Mouse (Mus musculus) intestine, embryonic 15.5 days (tissue): ENCODE data around the gene Vps26c. TPM values are rescaled to one million over a fixed set of nuclear protein-coding genes. Genes with fewer than 3 reads are reported as not detected.
A peak's percentile ranks its signal among the peaks of the same experiment; 100 is the strongest.
"Not testable (repeated sequence)": the region's sequence is repeated elsewhere in the genome, so short reads cannot be mapped to it uniquely, and the experiment has no call there.

Experiments
- ATAC-seq: fragments of 200-750 bp; cut with Nextera tagmentation; 2 replicates; pipeline ENCODE4 v1.8.0; 2017; ENCODE audit warnings: moderate TSS enrichment, moderate library complexity
- H3K27ac ChIP-seq: fragments of 300-500 bp; sonication (generic); 2 replicates; pipeline ENCODE4 v1.5.1; 2015; ENCODE audit warnings: mild to moderate bottlenecking, inconsistent platforms
- H3K27me3 ChIP-seq: fragments of 300-500 bp; sonication (generic); replicated peaks from 2 replicates; pipeline ENCODE4 v1.6.1; 2015; ENCODE audit warnings: inconsistent platforms
- H3K36me3 ChIP-seq: fragments of 300-500 bp; sonication (generic); 2 replicates; pipeline ENCODE4 v1.6.1; 2015; ENCODE audit warnings: inconsistent platforms
- H3K4me1 ChIP-seq: fragments of 300-500 bp; sonication (generic); replicated peaks from 2 replicates; pipeline ENCODE4 v1.6.1; 2015; ENCODE audit warnings: inconsistent platforms
- H3K4me2 ChIP-seq: fragments of 300-500 bp; sonication (generic); replicated peaks from 2 replicates; pipeline ENCODE4 v1.6.1; 2015; ENCODE audit warnings: mild to moderate bottlenecking, inconsistent platforms
- H3K4me3 ChIP-seq: fragments of 300-500 bp; sonication (generic); replicated peaks from 2 replicates; pipeline ENCODE4 v1.5.1; 2015; ENCODE audit warnings: inconsistent platforms
- H3K9ac ChIP-seq: fragments of 300-500 bp; sonication (generic); 2 replicates; pipeline ENCODE4 v1.6.1; 2015; ENCODE audit warnings: inconsistent platforms
- H3K9me3 ChIP-seq: fragments of 300-500 bp; sonication (generic); 2 replicates; pipeline ENCODE4 v1.6.1; 2016; ENCODE audit warnings: inconsistent platforms
- WGBS: fragments of 180-500 bp; shearing (Covaris S2); methylation state at CpG from one replicate; pipeline ENCODE4 v1.1.7; 2015; 5-methylcytosine and 5-hydroxymethylcytosine counted together
- polyA plus RNA-seq: library from polyadenylated mRNA; unstranded; fragments of >200 nt; fragmentation: Nextera tagmentation; extraction: Ambion mirVana; gene quantifications from 2 replicates; pipeline ENCODE4 v1.2.1, GENCODE M21; 2015

The Vps26c gene
- polyA plus RNA-seq, 1 experiment from 2014 or later, result 63.1 TPM

DNA sequence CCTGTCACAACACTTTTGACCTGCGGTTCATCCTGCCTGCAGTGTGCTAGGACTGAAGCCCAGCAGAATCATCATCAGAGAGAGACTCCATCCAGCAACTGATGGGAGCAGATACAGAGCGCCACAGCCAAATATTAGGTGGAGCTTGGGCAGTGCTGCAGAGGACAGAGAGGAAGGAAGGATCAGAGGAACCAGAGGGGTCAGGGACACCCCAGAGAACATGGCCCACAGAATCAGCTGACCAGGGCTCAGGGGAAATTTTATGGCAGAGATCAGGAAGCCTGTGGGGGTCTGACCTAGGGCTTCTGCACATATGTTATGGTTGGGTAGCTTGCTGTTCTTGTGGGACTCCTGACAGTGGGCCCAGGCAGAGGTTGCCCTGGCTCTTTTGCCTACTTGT lies 9.0 kb downstream of the Vps26c start:
- H3K4me2 ChIP-seq, result no peak overlapping the region
- H3K4me1 ChIP-seq, result peaks cover 12% of the 10 kb centered on the region; the same call in 1 of the 2 replicates
- ATAC-seq, result no peak
- no peak overlapping the region for H3K4me3 ChIP-seq
- no peak overlapping the region for H3K27ac ChIP-seq
- 95% methylated on average over 2 of the region's 2 CpGs for WGBS
- H3K27me3 ChIP-seq, result no peaks in the 10 kb centered on the region
- no peaks in the 10 kb centered on the region for H3K36me3 ChIP-seq
- H3K9ac ChIP-seq, result no peak overlapping the region
- H3K9me3 ChIP-seq, result no peaks in the 10 kb centered on the region

DNA sequence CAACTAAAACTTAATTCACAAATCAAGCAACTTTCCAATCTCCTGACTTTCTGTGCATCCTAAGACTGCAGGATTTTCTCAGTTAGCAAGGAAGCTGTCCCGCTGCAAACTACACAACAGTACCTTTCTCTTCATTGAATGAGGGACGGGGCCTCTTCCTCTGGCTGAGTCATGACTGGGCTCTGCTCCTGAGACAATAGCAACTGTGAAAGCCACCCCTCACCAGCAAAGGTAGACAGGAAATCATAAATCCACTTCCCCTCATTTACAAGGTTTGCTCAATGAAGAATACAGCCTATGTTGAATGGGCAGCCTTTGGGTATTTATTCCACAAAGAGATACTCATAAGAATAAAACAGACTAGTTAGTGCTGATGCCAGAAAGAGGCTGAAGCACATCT lies 16.6 kb downstream of the Vps26c start:
- no peaks in the 10 kb centered on the region for H3K4me1 ChIP-seq
- peaks cover 13% of the 10 kb centered on the region; the same call in 1 of the 2 replicates for H3K36me3 ChIP-seq
- no peaks in the 10 kb centered on the region for H3K9me3 ChIP-seq
- H3K4me2 ChIP-seq, result no peak overlapping the region
- ATAC-seq, result no peak
- H3K4me3 ChIP-seq, result no peak overlapping the region
- H3K27me3 ChIP-seq, result no peaks in the 10 kb centered on the region
- H3K27ac ChIP-seq, result no peak overlapping the region
- WGBS, result 77% methylated on average over 2 of the region's 2 CpGs
- no peak overlapping the region for H3K9ac ChIP-seq

DNA sequence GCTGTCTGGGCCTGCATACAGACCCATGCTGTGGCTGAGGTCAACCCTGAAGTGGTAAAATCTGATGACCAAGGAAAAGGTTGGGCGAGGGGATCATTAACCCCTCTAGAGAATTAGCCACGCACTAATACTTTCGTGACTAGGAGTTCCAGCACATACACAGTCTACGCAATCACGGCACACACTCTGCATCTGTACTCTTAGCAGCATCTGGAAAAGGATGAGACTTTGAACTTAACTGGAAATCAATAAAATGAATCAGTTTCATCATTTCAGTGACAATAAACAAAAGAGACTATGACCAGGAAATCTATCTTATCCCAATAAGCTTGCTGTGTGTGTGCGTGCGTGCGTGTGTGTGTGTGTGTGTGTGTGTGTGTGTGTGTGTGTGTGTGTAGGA lies 17.9 kb downstream of the Vps26c start:
- peaks cover 21% of the 10 kb centered on the region for H3K36me3 ChIP-seq
- no peak overlapping the region for H3K4me2 ChIP-seq
- H3K4me1 ChIP-seq, result no peaks in the 10 kb centered on the region
- ATAC-seq, result 0 out of 2 replicates have a peak, but pooled peaks have one; percentile 31
- WGBS, result 83% methylated on average over 8 of the region's 8 CpGs
- no peak overlapping the region for H3K4me3 ChIP-seq
- H3K9ac ChIP-seq, result no peak overlapping the region
- H3K27me3 ChIP-seq, result no peaks in the 10 kb centered on the region
- H3K27ac ChIP-seq, result no peak overlapping the region
- no peaks in the 10 kb centered on the region for H3K9me3 ChIP-seq

DNA sequence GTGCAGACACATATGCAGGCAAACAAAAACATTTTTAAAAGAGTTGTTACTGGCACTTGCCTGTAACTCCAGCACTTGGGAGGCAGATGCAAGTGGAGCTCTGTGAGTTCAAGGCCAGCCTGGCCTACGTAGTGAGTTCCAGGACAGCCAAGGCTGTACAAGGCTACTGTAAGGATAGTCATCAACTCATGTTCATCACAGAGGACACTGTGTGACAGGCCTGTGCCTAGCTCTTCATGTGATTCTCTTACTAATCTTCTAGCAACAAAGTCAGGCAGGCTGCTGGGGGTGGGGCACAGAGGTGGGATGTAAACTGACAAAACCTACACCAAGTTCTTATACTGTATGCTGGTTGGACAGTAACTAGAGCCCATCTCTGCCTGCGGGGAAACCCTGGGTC lies 19.6 kb downstream of the Vps26c start:
- Histone ChIP-seq H3K36me3 (peaks cover 28% of the 10 kb centered on the region), H3K27me3 (no peaks in the 10 kb centered on the region), H3K9me3 (no peaks in the 10 kb centered on the region), H3K9ac (no peak overlapping the region), H3K4me1 (no peaks in the 10 kb centered on the region), H3K27ac (no peak overlapping the region), H3K4me2 (no peak overlapping the region), H3K4me3 (no peak overlapping the region)
- ATAC-seq, result no peak
- WGBS, result 90% methylated on average over 2 of the region's 2 CpGs

DNA sequence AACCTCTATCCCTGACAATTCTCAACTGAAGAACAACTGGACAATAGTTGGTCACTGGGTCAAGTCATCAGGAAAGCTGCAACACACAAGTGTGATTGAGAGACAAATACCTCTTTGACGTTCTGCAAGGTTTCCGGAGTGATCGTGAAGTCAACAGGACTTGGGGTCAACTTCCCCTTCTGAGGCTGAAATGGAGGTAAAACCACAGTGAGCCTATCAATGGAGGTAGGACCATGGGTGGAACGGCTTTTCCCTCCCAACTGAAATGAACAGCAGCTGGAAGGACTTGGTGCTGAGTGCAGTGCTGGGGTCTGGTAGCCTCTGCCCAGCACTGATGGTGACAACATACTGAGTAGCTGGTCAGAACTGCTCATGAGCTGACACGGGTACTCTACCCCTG lies 22.4 kb downstream of the Vps26c start:
- ATAC-seq, result no peak

DNA sequence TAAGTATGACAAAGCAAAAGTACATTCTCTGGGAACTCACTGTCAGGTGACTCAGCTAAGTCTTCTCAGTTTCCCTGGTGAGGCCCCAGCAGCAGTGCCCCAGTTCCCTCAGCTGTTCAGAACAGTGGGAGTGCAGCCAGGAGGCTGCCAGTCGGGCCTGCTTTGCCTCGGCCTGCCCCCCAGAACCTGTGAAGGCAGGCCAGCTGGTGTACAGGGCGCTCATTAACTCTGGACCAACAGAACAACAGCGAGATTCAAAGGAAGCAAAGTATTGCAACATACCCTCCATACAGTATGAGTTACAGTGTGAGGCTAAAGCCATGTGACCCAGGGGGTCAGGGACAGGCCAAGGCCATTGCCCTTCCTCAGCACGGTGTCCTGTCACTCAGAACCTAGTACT lies 28.7 kb downstream of the Vps26c start:
- ATAC-seq, result peak; percentile 55; the same call in 1 of the 2 replicates
- Histone ChIP-seq H3K27me3 (no peaks in the 10 kb centered on the region), H3K4me2 (no peak overlapping the region), H3K4me1 (no peaks in the 10 kb centered on the region), H3K36me3 (peaks cover 32% of the 10 kb centered on the region), H3K4me3 (no peak overlapping the region), H3K9ac (no peak overlapping the region), H3K9me3 (no peaks in the 10 kb centered on the region), H3K27ac (no peak overlapping the region)
- WGBS, result 73% methylated on average over 5 of the region's 5 CpGs

More for the DNA sequence above, 22.4 kb downstream of the Vps26c start:
- 90% methylated on average over 5 of the region's 5 CpGs for WGBS
- H3K4me1 ChIP-seq, result no peaks in the 10 kb centered on the region
- no peaks in the 10 kb centered on the region for H3K27me3 ChIP-seq
- H3K4me3 ChIP-seq, result no peak overlapping the region
- H3K9ac ChIP-seq, result no peak overlapping the region
- H3K36me3 ChIP-seq, result peaks cover 32% of the 10 kb centered on the region
- no peak overlapping the region for H3K27ac ChIP-seq
- H3K9me3 ChIP-seq, result no peaks in the 10 kb centered on the region
- H3K4me2 ChIP-seq, result no peak overlapping the region

DNA sequence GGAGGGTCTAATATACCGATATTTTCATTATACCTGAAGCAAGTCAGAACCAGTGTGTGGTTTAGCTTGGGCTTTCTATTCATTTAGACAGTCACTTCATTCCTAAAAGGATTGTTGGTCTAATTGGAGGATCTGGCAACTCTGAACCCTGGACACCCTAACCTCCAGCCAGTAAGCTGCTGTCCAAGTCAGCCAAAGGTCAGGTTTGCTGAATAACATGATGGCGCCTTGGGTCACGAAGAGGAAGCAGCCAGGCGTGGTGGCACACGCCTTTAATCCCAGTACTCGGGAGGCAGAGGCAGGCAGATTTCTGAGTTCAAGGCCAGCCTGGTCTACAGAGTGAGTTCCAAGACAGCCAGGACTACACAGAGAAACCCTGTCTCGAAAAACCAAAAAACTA lies 29.5 kb downstream of the Vps26c start:
- not testable (repeated sequence) for H3K9me3 ChIP-seq, H3K27ac ChIP-seq, ATAC-seq, H3K4me1 ChIP-seq, H3K4me2 ChIP-seq, H3K27me3 ChIP-seq, H3K9ac ChIP-seq, H3K4me3 ChIP-seq
- peaks cover 32% of the 10 kb centered on the region for H3K36me3 ChIP-seq
- 93% methylated on average over 7 of the region's 7 CpGs for WGBS

DNA sequence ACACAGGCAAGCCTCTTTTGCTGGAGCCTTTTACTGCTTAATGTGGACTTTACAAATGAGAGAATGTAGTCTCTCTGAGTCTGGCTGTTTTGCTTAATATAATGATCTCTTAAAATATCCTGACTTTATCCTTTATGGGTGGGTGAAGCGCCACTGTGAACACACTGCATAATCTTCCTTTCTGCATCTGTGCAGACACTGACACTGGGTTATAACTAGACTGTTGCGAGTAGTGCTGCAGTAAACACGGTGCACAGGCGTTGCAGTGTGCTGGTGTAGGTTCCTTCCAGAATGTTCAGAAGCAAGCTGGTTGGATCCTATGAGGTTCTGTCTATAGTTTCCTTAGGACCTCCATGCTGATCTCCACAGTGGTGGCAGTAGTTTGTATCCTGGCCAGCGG lies 37.3 kb downstream of the Vps26c start:
- no peaks in the 10 kb centered on the region for H3K36me3 ChIP-seq
- 92% methylated on average over 5 of the region's 5 CpGs for WGBS

DNA sequence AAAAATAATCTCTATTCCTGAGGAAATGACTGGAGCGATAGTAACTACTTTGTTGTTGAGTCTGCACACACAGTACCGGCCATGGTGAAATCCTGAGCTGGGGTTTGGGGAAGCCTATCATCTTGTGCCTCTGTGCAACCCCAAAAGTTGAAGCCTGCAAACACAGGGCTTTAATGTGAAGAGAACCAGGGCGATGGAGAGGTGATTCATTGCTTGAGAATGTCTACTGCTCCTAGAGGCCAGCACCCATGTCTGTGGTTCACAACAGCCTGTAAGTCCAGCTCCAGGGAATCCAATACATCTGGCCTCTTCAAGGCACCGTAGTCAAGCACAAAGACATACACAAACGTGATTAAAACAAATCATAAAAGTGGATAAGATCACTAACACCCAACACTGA lies 39.3 kb downstream of the Vps26c start:
- Histone ChIP-seq H3K27ac (no peak overlapping the region), H3K27me3 (no peaks in the 10 kb centered on the region), H3K4me2 (no peak overlapping the region), H3K9ac (no peak overlapping the region), H3K4me1 (no peaks in the 10 kb centered on the region), H3K36me3 (no peaks in the 10 kb centered on the region), H3K9me3 (no peaks in the 10 kb centered on the region), H3K4me3 (no peak overlapping the region)
- 65% methylated on average over 5 of the region's 5 CpGs for WGBS
- no peak for ATAC-seq

More for the DNA sequence above, 37.3 kb downstream of the Vps26c start:
- Histone ChIP-seq H3K27me3 (no peaks in the 10 kb centered on the region), H3K4me2 (no peak overlapping the region), H3K9me3 (no peaks in the 10 kb centered on the region), H3K27ac (no peak overlapping the region), H3K9ac (no peak overlapping the region), H3K4me1 (no peaks in the 10 kb centered on the region), H3K4me3 (no peak overlapping the region)
- no peak for ATAC-seq

DNA sequence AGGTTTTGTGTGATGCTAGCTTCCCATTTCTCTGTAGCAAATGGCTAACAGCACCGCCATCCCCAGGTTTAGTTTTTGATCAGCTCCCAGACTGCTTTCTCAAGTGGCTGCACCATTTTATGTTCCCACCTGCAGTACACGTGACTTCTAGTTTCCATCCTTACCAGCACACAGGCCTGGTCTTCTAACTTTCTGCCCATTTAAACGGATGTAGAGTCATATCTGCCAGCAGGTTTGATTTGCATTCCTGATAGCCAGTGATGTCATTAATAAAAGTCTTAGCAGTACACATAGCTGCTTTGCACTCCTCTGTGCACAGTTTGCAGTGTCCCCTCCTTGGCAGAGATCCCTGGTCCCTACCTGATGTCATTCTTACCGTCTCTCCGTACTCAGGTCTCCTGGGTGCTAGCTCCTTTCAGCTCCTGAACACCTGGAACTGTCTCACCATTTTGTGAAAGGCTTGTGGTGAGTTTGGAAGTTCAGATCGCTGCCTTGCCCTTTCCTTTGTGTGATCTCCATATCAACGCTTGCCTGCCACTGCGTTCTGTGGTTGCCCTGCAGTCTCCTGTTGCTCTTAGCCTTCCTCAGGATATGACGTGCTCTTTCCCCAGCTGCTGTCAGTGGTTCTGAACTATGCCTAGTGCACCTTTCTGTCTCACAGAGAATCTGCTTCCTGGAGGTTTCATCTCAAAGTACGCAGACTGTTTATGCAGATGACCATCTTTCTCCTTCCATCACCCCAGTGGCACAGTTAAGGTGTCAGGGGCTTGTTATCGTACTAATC lies 41.7 kb downstream of the Vps26c start:
- no peaks in the 10 kb centered on the region for H3K4me1 ChIP-seq
- H3K4me3 ChIP-seq, result no peak overlapping the region
- no peak overlapping the region for H3K4me2 ChIP-seq
- no peaks in the 10 kb centered on the region for H3K9me3 ChIP-seq
- no peak for ATAC-seq
- WGBS, result 75% methylated on average over 11 of the region's 11 CpGs
- H3K36me3 ChIP-seq, result no peaks in the 10 kb centered on the region
- no peaks in the 10 kb centered on the region for H3K27me3 ChIP-seq
- no peak overlapping the region for H3K9ac ChIP-seq
- no peak overlapping the region for H3K27ac ChIP-seq

DNA sequence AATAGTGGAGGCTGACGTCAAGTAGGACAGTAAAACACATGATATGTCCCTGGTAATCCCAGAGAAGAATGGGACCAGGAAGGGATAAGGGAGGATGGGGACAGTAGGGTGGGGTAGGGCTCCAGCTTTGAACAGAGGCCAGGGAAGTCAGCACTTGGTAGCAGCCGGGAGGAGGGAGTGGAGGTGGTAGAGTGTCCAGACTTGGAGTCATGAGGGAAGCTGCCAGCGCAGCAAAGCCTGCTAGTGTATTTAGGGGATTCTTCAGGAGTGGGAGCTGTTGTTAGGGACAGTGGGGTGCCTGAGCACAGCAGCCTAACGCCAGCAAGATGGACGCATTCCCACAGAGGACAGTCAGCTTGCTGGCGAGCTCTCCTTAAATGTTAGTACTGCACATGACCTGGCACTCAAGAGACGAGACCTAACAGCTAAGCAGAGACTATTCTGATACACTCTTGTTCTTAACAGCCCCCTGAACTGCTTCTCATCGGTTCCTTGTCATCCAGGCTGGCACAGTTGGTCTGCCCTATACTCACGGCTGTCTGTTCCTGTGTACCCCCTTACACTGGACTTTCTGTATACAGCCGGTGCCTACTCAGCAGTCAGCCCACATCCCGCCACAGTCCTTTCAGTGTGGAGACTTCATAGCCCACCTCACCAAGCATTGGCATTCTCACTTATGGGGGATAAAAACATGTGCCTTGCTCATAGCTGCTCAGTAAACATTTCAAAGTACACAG lies 53.4 kb downstream of the Vps26c start:
- Histone ChIP-seq H3K4me1 (no peaks in the 10 kb centered on the region), H3K4me2 (no peak overlapping the region), H3K27ac (no peak overlapping the region), H3K9ac (no peak overlapping the region), H3K27me3 (no peaks in the 10 kb centered on the region), H3K9me3 (no peaks in the 10 kb centered on the region), H3K4me3 (no peak overlapping the region), H3K36me3 (peaks cover 10% of the 10 kb centered on the region)
- ATAC-seq, result no peak
- 85% methylated on average over 11 of the region's 11 CpGs for WGBS

DNA sequence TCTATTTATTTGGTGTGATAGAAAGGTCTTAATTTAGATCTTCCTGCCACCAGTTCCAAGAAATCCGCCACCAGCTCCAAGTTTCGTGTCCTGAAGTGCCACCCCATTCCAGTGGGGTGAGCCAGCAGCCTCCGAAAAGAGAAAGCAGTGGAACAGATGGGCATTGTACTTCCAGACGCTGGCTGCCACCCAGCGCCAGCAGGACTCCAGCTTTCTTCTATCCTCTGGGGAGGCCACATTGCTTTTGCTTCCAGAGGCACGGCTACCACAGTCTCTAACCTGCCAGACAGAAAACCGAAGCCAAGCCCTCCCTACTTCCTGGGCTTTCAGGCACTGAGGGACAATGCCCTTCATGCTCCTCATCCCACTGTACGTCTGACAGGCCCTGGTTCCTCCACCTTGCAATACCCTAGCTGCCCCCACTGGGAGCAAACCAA lies 54.1 kb downstream of the Vps26c start:
- peaks cover 16% of the 10 kb centered on the region for H3K36me3 ChIP-seq
- no peaks in the 10 kb centered on the region for H3K27me3 ChIP-seq
- H3K4me2 ChIP-seq, result no peak overlapping the region
- H3K4me3 ChIP-seq, result no peak overlapping the region
- ATAC-seq, result no peak
- no peak overlapping the region for H3K9ac ChIP-seq
- H3K4me1 ChIP-seq, result no peaks in the 10 kb centered on the region
- WGBS, result 64% methylated on average over 8 of the region's 8 CpGs
- H3K27ac ChIP-seq, result no peak overlapping the region
- no peaks in the 10 kb centered on the region for H3K9me3 ChIP-seq
